Mouse (Mus musculus): ENCODE measurements around the gene Acot2.
A peak's percentile ranks its signal among the peaks of the same experiment; 100 is the strongest.
"Not testable (repeated sequence)": the region's sequence is repeated elsewhere in the genome, so short reads cannot be mapped to it uniquely, and the experiment has no call there.

Acot2 gene

GRCm38 (mm10) chr12:83987583-83988441, at the start of gene Acot2:
Gene Acot2 (plus strand): TSS chr12:83987861.
- DNase-seq (ENCODE audit: inconsistent age in 2 of 2, low spot score in 1 of 2), result peak; percentile 84 to 94

DNA sequence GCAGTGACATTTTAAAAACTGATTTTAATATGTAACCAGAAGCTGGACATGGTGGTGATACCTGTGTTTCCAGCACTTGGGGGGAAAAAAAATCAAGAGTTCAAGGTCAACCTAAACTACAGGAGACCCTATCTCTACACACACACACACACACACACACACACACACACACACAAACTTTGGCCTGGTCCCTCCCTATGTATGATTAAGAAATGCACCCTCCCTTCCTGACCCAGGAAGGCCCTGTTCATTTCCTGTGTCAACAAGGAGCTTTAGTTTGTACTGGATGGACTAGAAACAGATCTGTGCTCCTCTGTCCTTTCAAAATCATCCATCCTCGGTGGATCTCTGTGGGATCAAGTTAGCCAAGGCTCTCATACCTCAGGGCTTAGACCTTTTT, 49.1 kb upstream of the Acot2 start:
- DNase-seq (ENCODE audit: inconsistent age in 2 of 2, low spot score in 1 of 2), result not testable (repeated sequence)

- no peak for DNase-seq (ENCODE audit: inconsistent age in 2 of 2, low spot score in 1 of 2)
Measured at GRCm38 (mm10) chr12:83939332-83939731, 48.3 kb upstream of the Acot2 start.

DNA sequence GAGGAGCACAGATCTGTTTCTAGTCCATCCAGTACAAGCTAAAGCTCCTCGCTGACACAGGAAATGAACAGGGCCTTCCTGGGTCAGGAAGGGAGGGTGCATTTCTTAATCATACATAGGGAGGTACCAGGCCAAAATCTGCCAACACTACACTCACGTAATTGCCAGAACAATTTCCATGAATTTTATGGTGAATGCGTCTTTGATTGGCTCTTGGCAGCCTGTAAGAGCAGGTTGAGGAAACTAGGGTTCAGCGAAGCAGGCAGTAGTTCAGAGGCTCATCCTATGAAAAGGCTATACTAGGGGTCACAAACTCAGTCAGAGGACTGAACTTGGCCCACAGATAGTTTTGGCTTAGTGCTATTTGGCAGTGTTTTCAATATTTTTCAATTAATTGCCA, 47.6 kb upstream of the Acot2 start:
- DNase-seq (ENCODE audit: inconsistent age in 2 of 2, low spot score in 1 of 2), result no peak

DNA sequence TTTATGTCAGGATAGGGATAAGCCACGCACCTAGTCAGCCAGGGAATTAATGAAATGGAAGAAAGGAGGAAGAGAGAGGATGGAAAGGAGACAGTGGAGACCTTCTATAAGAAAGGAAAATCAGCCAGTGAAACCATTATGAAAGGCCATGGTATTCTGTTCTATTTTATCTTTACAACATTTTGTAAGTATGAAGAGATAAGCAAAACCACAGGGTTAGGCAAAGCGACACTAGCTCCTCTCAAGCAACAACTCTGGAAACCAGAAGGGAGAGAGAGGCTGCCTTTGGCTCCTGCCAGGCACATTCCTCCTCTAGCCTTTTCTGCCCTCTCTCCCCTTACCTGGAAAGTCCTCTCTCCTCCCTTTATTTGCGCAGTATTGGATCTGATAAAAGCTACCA, 45.7 kb upstream of the Acot2 start:
- no peak for DNase-seq (ENCODE audit: inconsistent age in 2 of 2, low spot score in 1 of 2)

- no peak for DNase-seq (ENCODE audit: inconsistent age in 2 of 2, low spot score in 1 of 2)
Measured at GRCm38 (mm10) chr12:83947260-83947811, 40.3 kb upstream of the Acot2 start.

DNA sequence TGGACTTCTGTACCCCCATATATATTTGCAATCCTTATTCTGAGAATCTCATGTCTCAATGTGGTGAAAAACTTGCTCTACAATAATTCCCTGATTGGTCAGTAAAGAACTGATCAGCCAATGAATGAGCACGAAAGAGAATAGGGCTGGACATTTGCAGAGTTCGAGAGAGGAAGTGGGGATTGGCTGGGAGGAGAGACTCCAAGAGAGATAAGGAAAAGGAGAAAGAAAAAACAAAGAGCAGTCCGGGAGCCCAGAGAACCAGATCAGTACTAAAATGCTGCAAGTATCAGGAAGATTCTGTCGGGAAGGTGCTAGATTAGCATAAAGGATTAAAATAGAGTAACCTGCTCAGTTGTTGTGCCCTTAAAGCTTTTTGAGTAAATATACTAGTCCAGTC, 38.6 kb upstream of the Acot2 start:
- DNase-seq (ENCODE audit: inconsistent age in 2 of 2, low spot score in 1 of 2), result no peak

GRCm38 (mm10) chr12:83949776-83950492, 37.7 kb upstream of the Acot2 start:
- no peak for DNase-seq (ENCODE audit: inconsistent age in 2 of 2, low spot score in 1 of 2)

- DNase-seq (ENCODE audit: inconsistent age in 2 of 2, low spot score in 1 of 2), result peak; percentile 89 to 95
Measured at GRCm38 (mm10) chr12:83950493-83950839, 37.2 kb upstream of the Acot2 start, which contains the start of gene Riox1. Gene Riox1 (plus strand): TSS chr12:83950608.

DNA sequence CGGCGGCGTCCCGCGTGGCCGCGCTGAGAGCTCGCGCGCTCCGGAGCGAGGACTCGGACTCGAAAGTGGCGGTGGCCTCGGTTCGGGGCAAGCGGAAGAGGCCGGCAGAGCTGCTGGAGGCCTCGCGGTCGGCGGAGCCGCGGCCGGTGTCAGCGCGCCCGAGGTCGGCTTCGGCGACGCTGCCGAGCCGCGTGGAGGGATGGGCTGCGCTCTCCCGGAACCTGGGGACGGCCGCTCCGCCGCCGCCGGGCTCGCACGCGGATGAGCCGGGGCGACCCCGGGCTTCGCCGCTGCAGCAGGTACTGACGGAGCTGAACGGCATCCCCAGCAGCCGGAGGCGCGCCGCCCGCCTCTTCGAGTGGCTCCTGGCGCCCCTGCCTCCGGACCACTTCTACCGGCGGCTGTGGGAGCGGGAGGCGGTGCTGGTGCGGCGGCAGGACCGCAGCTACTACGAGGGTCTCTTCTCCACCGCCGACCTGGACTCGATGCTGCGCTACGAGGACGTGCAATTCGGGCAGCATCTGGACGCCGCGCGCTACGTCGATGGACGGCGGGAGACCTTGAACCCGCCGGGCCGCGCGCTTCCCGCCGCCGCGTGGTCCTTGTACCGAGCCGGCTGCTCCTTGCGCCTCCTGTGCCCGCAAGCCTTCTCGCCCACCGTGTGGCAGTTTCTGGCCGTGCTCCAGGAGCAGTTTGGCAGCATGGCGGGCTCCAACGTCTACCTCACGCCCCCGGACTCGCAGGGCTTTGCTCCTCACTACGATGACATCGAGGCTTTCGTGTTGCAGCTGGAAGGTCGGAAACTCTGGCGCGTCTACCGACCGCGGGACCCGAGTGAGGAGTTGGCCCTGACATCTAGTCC, 36.6 kb upstream of the Acot2 start:
- peak; percentile 59 to 83 for DNase-seq (ENCODE audit: inconsistent age in 2 of 2, low spot score in 1 of 2)

- DNase-seq (ENCODE audit: inconsistent age in 2 of 2, low spot score in 1 of 2), result no peak
Measured at GRCm38 (mm10) chr12:83951711-83952575, 35.7 kb upstream of the Acot2 start.

- no peak for DNase-seq (ENCODE audit: inconsistent age in 2 of 2, low spot score in 1 of 2)
Measured at GRCm38 (mm10) chr12:83958278-83958677, 29.4 kb upstream of the Acot2 start.

- DNase-seq (ENCODE audit: inconsistent age in 2 of 2, low spot score in 1 of 2), result no peak
Measured at GRCm38 (mm10) chr12:83965235-83965634, 22.4 kb upstream of the Acot2 start.

GRCm38 (mm10) chr12:83972117-83972516, 15.5 kb upstream of the Acot2 start:
- peak; percentile 44 to 85 for DNase-seq (ENCODE audit: inconsistent age in 2 of 2, low spot score in 1 of 2)

DNA sequence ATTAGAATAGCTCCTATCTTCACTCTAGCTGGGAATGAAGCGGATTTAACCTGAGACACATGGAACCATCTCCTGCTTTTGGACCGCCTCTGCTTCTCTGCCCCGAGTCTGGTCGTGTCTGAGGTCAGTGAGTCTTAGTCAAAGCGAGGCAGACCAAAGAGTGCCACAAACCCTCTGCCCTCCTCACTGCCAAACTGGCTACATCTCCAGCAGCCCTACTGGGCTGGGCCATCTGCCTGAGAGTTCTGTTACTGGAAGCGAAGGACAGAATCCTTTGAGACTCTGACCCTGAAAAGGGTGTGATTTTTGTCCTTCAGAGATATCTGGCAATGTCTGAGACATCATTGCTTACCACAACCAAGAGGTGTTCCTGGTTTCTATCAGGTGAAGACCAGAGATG, 8.8 kb upstream of the Acot2 start:
- DNase-seq (ENCODE audit: inconsistent age in 2 of 2, low spot score in 1 of 2), result no peak

DNA sequence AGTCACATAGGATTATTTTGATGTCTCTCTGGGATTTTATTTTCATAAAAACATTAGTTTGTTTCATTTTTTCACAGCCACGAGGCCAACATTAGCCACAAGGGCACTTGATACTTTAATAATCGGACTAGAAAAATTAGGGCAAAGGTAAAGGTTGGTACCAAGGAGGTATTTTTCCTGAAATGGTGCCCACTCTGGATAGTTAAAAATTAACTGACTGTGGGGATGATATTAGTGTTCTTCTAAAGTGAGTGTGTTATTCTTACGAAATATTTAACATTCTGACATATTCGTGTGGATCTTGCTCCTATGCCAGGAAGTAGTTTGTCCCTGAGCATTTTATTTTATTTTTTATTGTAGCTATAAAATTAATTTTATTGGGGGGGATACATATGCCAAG, 6.0 kb upstream of the Acot2 start:
- DNase-seq (ENCODE audit: inconsistent age in 2 of 2, low spot score in 1 of 2), result no peak

DNA sequence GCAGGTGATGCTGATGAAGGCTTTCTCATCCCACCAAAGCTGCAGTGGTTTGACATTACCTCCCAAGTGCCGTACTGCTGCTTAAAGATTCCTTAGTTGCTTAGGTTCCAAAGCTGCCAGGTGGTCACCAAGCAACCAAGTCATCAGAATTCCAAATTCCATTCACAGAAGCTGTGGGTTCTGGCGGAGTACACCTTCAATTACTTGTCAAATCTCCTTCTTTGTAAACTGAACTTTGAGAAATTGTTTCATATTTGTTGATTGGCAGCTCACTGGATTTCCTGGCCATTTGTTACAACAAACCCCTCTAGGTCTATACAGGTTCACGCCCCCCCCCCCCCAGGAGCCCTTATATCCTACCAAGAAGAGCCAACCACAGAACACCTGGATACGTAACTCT, 2.9 kb upstream of the Acot2 start, which contains the start of gene Heatr4:
Heatr4 (minus strand) TSS at position 101 of the 400 bp plus-strand sequence.
- no peak for DNase-seq (ENCODE audit: inconsistent age in 2 of 2, low spot score in 1 of 2)

DNA sequence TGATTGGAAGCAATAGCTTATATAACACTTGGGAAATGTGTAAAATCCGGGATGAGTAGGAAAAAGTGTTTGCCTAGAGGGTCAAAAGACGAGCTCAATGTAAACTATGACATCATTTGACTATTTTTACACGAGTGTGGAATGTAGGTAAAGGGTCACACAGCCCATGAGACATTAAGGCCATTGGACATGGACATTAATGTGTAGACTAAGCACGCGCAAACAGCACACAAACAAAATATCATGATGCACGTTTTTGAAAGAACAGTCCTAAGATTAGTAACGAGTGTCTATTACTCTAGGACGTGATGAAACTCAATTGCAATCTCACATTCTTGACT, 449 bp upstream of the Acot2 start:
- DNase-seq (ENCODE audit: inconsistent age in 2 of 2, low spot score in 1 of 2), result no peak

DNA sequence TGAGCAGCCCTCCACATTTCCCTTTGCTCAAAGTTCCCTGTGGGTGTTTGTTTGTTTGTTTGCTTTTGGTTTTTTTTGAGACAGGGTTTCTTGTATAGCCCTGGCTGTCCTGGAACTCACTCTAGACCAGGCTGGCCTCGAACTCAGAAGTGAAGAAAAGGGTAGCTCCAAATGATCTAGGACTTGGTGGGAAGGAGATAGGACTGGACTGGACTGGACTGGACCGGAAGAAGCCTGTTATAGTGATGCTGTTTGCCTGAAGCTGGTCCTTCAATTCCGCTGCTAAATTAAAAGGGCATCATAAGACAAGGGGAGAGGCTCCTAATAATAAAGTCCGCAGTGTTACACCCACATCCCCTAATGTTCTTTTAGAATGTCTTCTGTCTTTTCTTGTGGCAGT, 822 bp downstream of the Acot2 start:
- DNase-seq (ENCODE audit: inconsistent age in 2 of 2, low spot score in 1 of 2), result no peak

- no peak for DNase-seq (ENCODE audit: inconsistent age in 2 of 2, low spot score in 1 of 2)
Measured at GRCm38 (mm10) chr12:83989378-83989777, 1.7 kb downstream of the Acot2 start.

All from adrenal gland, adult (tissue).